Mouse (Mus musculus): ENCODE results near the gene Nutf2-ps1. TPM values are rescaled to one million over a fixed set of nuclear protein-coding genes. Genes with fewer than 3 reads are reported as not detected.

The Nutf2-ps1 gene
- total RNA-seq, 2 experiments from 2014 or later, result 36.9 to 61.1 TPM

Other genes with a start within 250 kb of the Nutf2-ps1 start
- gene Gm10197, start 217.3 kb downstream of the Nutf2-ps1 start, total RNA-seq (2015), result not detected in 2 replicates
- not detected in 2 replicates for gene Gm10197, start 217.3 kb downstream of the Nutf2-ps1 start, total RNA-seq (2017)
- gene Smndc1, start 198.5 kb downstream of the Nutf2-ps1 start, total RNA-seq (2015), result 49.3 and 68.2 TPM in 2 replicates
- 22.2 and 26.3 TPM in 2 replicates for gene Smndc1, start 198.5 kb downstream of the Nutf2-ps1 start, total RNA-seq (2017)
- 4.3 and 5.0 TPM in 2 replicates for gene Dusp5, start 60.0 kb downstream of the Nutf2-ps1 start, total RNA-seq (2015)
- 4.6 and 6.4 TPM in 2 replicates for gene Dusp5, start 60.0 kb downstream of the Nutf2-ps1 start, total RNA-seq (2017)
- gene Smc3, start 11.3 kb upstream of the Nutf2-ps1 start, total RNA-seq (2015), result 91.2 and 91.7 TPM in 2 replicates
- 108 and 122 TPM in 2 replicates for gene Smc3, start 11.3 kb upstream of the Nutf2-ps1 start, total RNA-seq (2017)
- not detected in 2 replicates for gene Rbm20, start 88.2 kb upstream of the Nutf2-ps1 start, total RNA-seq (2015)
- 0.11 TPM in 1 of 2 replicates, not detected in the other for gene Rbm20, start 88.2 kb upstream of the Nutf2-ps1 start, total RNA-seq (2017)

All from megakaryocyte, adult 5-6 weeks (primary cell).